Mouse (Mus musculus) C2C12 (cell line): ENCODE measurements at regions not wholly inside any gene's neighbourhood (a gene's known extent, or its start where the extent isn't known, plus 50 kb on each side); places are given as distances from the start of the nearest gene placed in this dataset.

Experiments used
- H3K27me3 ChIP-seq: one replicate; pipeline ENCODE4 v1.6.1; 2011; ENCODE audit not compliant: control insufficient read depth, insufficient read depth, insufficient read length
- H3K36me3 ChIP-seq: one replicate; pipeline ENCODE4 v1.6.1; 2011; ENCODE audit not compliant: control insufficient read depth, insufficient read depth
- H3K4me3 ChIP-seq: one replicate; pipeline ENCODE4 v1.5.1; 2011; ENCODE audit warnings: mild to moderate bottlenecking, control low read depth; ENCODE audit not compliant: poor library complexity, insufficient read depth, severe bottlenecking
- H3K79me2 ChIP-seq: one replicate; pipeline ENCODE4 v1.6.1; 2011; ENCODE audit not compliant: control insufficient read depth, insufficient read depth
- H3K79me3 ChIP-seq: one replicate; pipeline ENCODE4 v1.6.1; 2011; ENCODE audit warnings: low read depth, control low read depth
- H3ac ChIP-seq: one replicate; pipeline ENCODE3; 2011; ENCODE audit warnings: low read depth; ENCODE audit not compliant: control insufficient read depth, insufficient read length
- CEBPB ChIP-seq: IDR thresholded peaks from one replicate; pipeline ENCODE4 v1.6.1; 2011; ENCODE audit warnings: low read depth, mild to moderate bottlenecking, control low read depth, moderate library complexity
- CTCF ChIP-seq: IDR thresholded peaks from one replicate; pipeline ENCODE4 v1.5.1; 2011; ENCODE audit not compliant: control insufficient read depth, insufficient read depth, insufficient read length
- FOSL1 ChIP-seq: IDR thresholded peaks from one replicate; pipeline ENCODE4 v1.8.0; 2011; ENCODE audit warnings: mild to moderate bottlenecking, low read length; ENCODE audit not compliant: poor library complexity, insufficient read depth, severe bottlenecking
- MAX ChIP-seq: IDR thresholded peaks from one replicate; pipeline ENCODE4 v1.6.1; 2011; ENCODE audit warnings: mild to moderate bottlenecking, control low read depth
- MYOD1 ChIP-seq: IDR thresholded peaks from one replicate; pipeline ENCODE4 v1.6.1; 2011; ENCODE audit warnings: low read depth; ENCODE audit not compliant: control insufficient read depth, insufficient read length
- MYOG ChIP-seq: IDR thresholded peaks from one replicate; pipeline ENCODE4 v1.6.1; 2011; ENCODE audit not compliant: control insufficient read depth, insufficient read length; ENCODE audit errors: extremely low read depth
- USF1 ChIP-seq: IDR thresholded peaks from one replicate; pipeline ENCODE4 v1.6.1; 2011; ENCODE audit warnings: low read depth, mild to moderate bottlenecking, control low read depth, moderate library complexity

- TF ChIP-seq FOSL1, result no peak
- TF ChIP-seq CTCF, result no peak
- no peak for TF ChIP-seq MAX
- Histone ChIP-seq H3K79me2 (no peaks in the 10 kb centered on the region), H3ac (no peak overlapping the region), H3K4me3 (no peak overlapping the region), H3K79me3 (no peaks in the 10 kb centered on the region), H3K27me3 (no peaks in the 10 kb centered on the region), H3K36me3 (no peaks in the 10 kb centered on the region)
These were observed 136.2 kb upstream of the Castor2 start for GRCm38 (mm10) chr5:133963301-133963700.

GRCm38 (mm10) chr5:133940841-133941240 is 158.7 kb upstream of the Castor2 start:
- H3K27me3 ChIP-seq, result no peaks in the 10 kb centered on the region
- no peak for TF ChIP-seq FOSL1
- TF ChIP-seq MYOG, result no peak
- no peak for TF ChIP-seq MAX
- TF ChIP-seq CTCF, result no peak
- no peak for TF ChIP-seq USF1
- TF ChIP-seq CEBPB, result no peak
- TF ChIP-seq MYOD1, result no peak
- no peaks in the 10 kb centered on the region for H3K36me3 ChIP-seq
- H3K4me3 ChIP-seq, result no peak overlapping the region
- H3K79me3 ChIP-seq, result no peaks in the 10 kb centered on the region
- no peaks in the 10 kb centered on the region for H3K79me2 ChIP-seq
- no peak overlapping the region for H3ac ChIP-seq

- no peaks in the 10 kb centered on the region for H3K79me3 ChIP-seq
- no peaks in the 10 kb centered on the region for H3K79me2 ChIP-seq
- H3K4me3 ChIP-seq, result no peak overlapping the region
- TF ChIP-seq MYOG (no peak), MAX (no peak), CTCF (no peak), FOSL1 (no peak), USF1 (no peak), CEBPB (no peak), MYOD1 (no peak)
- no peak overlapping the region for H3ac ChIP-seq
- H3K27me3 ChIP-seq, result no peaks in the 10 kb centered on the region
- no peaks in the 10 kb centered on the region for H3K36me3 ChIP-seq
These were observed 159.5 kb upstream of the Castor2 start for GRCm38 (mm10) chr5:133940030-133940429.

GRCm38 (mm10) chr5:133937967-133938918 is 161.3 kb upstream of the Castor2 start:
- H3K4me3 ChIP-seq, result no peak overlapping the region
- H3ac ChIP-seq, result no peak overlapping the region
- TF ChIP-seq MYOD1 (no peak), CEBPB (no peak), MYOG (no peak), CTCF (no peak), MAX (no peak), USF1 (no peak), FOSL1 (no peak)
- H3K79me3 ChIP-seq, result no peaks in the 10 kb centered on the region
- H3K79me2 ChIP-seq, result no peaks in the 10 kb centered on the region
- H3K27me3 ChIP-seq, result no peaks in the 10 kb centered on the region
- H3K36me3 ChIP-seq, result no peaks in the 10 kb centered on the region

GRCm38 (mm10) chr5:133935451-133935850 is 164.1 kb upstream of the Castor2 start:
- TF ChIP-seq MAX (no peak), FOSL1 (no peak), MYOG (no peak), CTCF (no peak), MYOD1 (no peak)
- Histone ChIP-seq H3K27me3 (no peaks in the 10 kb centered on the region), H3K79me3 (no peaks in the 10 kb centered on the region), H3K79me2 (no peaks in the 10 kb centered on the region), H3ac (no peak overlapping the region), H3K36me3 (no peaks in the 10 kb centered on the region), H3K4me3 (no peak overlapping the region)

GRCm38 (mm10) chr5:133935006-133935405 is 164.5 kb upstream of the Castor2 start:
- Histone ChIP-seq H3ac (no peak overlapping the region), H3K27me3 (no peaks in the 10 kb centered on the region), H3K4me3 (no peak overlapping the region), H3K79me3 (no peaks in the 10 kb centered on the region), H3K36me3 (no peaks in the 10 kb centered on the region), H3K79me2 (no peaks in the 10 kb centered on the region)
- no peak for TF ChIP-seq FOSL1
- TF ChIP-seq USF1, result no peak
- TF ChIP-seq CEBPB, result no peak
- no peak for TF ChIP-seq MAX
- TF ChIP-seq MYOG, result no peak
- TF ChIP-seq CTCF, result no peak
- no peak for TF ChIP-seq MYOD1
